Mouse (Mus musculus): Measurements from ENCODE around the gene Tet3. TPM values are rescaled to one million over a fixed set of nuclear protein-coding genes. Genes with fewer than 3 reads are reported as not detected.
A peak's percentile ranks its signal among the peaks of the same experiment; 100 is the strongest.

Tet3 gene
- polyA plus RNA-seq, 1 experiment from 2014 or later: 47.1 TPM

DNA sequence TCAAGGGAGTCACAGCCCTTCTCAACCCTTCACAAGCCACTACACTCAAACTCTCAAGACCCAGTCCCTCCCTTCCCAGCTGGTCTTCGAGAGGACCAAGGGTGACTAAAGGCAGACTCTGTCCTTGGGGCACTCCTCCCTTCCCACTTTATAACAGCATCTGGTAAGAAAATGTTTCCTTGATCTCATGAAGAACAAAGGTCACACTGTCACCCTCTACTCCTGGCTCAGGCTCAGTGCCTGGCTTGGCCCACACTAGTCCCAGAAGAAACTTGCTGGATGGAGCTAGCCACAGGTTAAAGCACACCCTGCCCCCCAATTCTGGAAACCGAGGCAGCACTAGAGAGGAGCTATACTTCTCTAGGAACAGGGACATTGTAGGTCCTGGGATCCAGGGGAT lies 13.1 kb downstream of the Tet3 start:
- no peaks in the 10 kb centered on the region for H3K9me3 ChIP-seq (ENCODE audit: control insufficient read depth, low read length)
- H3K27ac ChIP-seq (ENCODE audit: low read length): no peak overlapping the region
- WGBS: 71% methylated on average over 2 of the region's 2 CpGs
- H3K27me3 ChIP-seq (ENCODE audit: control insufficient read depth, insufficient read depth, low read depth, low read length): no peaks in the 10 kb centered on the region
- no peak overlapping the region for H3K4me3 ChIP-seq (ENCODE audit: low read length)
- ATAC-seq (ENCODE audit: low read depth): no peak
- H3K4me1 ChIP-seq (replicated peaks; ENCODE audit: control insufficient read depth, insufficient read depth, low read length): peaks cover 56% of the 10 kb centered on the region
- H3K9ac ChIP-seq (ENCODE audit: low read length): no peak overlapping the region
- H3K36me3 ChIP-seq (ENCODE audit: control insufficient read depth, insufficient read depth, low read length): peaks cover 14% of the 10 kb centered on the region; the same call in 1 of the 2 replicates
- no peak overlapping the region for H3K4me2 ChIP-seq (ENCODE audit: low read depth, low read length)

DNA sequence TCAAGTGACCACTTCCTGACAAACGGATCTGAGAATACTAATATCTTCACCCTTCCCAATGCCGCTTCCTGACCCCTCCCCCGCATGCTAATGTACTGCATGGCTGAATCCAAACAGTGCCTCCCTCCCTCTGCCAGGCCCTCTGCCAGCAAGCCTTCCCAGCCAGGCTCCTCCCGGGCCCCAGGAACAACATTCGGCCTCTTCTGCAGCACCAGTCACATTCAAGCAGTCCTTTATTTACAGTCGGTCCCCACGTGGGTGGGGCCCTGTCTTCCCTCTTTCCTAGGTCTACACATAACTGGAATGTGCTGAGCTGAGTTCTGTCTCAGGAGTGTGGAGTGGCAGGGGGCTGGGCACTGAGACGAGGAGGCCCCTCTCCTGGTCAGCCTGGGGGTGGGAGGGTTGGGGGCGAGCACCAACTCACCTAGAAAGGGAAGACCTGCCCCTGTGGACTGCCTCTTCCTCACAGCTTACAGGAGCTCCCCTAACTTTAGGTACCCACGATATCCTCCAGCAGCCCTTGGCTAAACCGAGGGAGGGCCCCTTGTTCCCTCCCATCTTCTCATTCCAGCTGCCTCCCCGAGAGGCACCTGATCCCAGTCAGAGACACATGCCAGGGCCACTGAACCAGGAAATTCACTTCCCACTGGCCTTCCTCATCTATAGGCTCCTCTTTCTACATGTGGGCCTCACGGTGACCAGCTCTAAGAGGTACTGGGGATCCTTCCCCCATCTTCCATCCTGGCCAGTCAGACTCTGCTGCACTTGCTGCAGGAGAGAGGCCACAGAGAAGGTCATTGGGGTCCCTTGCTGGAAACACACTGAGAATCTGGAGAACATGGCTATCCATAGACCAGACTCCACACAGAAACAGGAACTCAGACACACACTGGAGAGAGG lies 15.2 kb downstream of the Tet3 start:
- 8% methylated on average over 13 of the region's 13 CpGs for WGBS

DNA sequence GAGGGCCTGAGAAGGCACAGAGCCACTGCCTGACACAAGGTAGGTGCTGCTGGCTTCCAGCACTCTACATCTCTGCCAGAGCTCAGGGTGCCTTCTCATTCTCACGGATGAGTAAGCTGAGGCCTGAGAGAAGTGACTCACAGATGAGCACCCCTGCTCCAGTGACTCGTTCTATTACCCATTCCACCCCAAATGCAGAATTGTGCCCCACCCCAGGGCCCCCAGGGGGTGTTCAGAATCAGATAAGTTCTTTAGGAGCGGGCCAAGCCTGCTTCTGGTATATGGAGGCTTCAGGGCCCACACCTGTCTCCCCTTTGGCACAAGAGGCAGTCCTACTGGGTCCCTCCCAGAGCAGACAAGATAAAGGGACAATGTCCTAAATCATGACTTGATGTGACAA lies 16.2 kb downstream of the Tet3 start:
- WGBS: 59% methylated on average over 3 of the region's 3 CpGs
- peaks cover 63% of the 10 kb centered on the region for H3K4me1 ChIP-seq (replicated peaks; ENCODE audit: control insufficient read depth, insufficient read depth, low read length)
- no peaks in the 10 kb centered on the region for H3K9me3 ChIP-seq (ENCODE audit: control insufficient read depth, low read length)
- peaks cover 7% of the 10 kb centered on the region for H3K36me3 ChIP-seq (ENCODE audit: control insufficient read depth, insufficient read depth, low read length)
- H3K4me2 ChIP-seq (ENCODE audit: low read depth, low read length): peak overlapping the region; percentile 82; the same call in 1 of the 2 replicates
- H3K27ac ChIP-seq (ENCODE audit: low read length): peak overlapping the region; percentile 93
- ATAC-seq (ENCODE audit: low read depth): no peak
- H3K4me3 ChIP-seq (ENCODE audit: low read length): no peak overlapping the region
- H3K9ac ChIP-seq (ENCODE audit: low read length): no peak overlapping the region
- no peaks in the 10 kb centered on the region for H3K27me3 ChIP-seq (ENCODE audit: control insufficient read depth, insufficient read depth, low read depth, low read length)

More for the DNA sequence above, 15.2 kb downstream of the Tet3 start:
- Histone ChIP-seq H3K4me1 (replicated peaks; ENCODE audit: control insufficient read depth, insufficient read depth, low read length) (peaks cover 59% of the 10 kb centered on the region), H3K4me2 (ENCODE audit: low read depth, low read length) (peak overlapping the region; percentile 37), H3K27ac (ENCODE audit: low read length) (peak overlapping the region; percentile 84), H3K9ac (ENCODE audit: low read length) (0 out of 2 replicates have a peak overlapping the region, but pooled peaks have one; percentile 17), H3K4me3 (ENCODE audit: low read length) (no peak overlapping the region), H3K9me3 (ENCODE audit: control insufficient read depth, low read length) (no peaks in the 10 kb centered on the region), H3K27me3 (ENCODE audit: control insufficient read depth, insufficient read depth, low read depth, low read length) (no peaks in the 10 kb centered on the region), H3K36me3 (ENCODE audit: control insufficient read depth, insufficient read depth, low read length) (peaks cover 14% of the 10 kb centered on the region; the same call in 1 of the 2 replicates)
- ATAC-seq (ENCODE audit: low read depth): peak; percentile 80

DNA sequence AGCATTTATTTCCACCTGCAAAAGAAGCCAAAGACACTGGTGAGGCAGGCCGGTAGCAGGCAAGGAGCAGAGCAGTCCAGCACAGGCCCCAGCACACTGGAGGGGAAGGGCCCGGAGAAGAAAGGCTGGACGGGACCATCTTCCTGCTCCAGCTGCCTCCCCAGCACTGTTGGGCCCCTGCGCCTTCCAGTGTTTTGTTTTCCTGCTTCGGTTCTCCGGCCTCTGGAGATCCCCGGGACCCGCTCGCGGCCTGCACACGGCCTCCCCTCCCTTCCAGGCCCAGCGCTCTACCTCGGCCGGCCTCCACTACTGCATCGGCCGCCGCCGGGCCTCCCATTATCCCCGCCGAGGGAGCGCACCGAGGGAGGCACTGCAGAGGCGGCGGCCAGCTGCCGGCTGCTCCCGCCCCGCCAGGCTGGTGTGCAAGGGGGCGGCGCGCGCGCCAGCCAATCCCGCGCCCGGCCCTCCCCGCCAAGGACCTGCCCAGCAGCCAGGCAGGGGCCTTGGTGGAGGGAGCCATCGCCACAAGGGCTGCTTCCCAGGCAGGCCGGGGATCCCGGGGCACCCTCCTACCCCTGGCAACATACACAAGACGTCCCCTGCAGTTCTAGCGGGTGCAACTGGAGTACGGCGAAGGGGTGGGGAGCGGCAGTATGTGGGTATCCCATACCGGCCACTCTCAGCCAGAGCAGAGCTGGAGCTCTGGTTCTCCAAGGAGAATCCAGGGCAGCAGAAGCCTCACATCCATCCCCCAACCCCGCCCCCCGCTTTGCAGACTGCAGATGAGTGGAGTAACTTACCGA lies 17.4 kb downstream of the Tet3 start:
- Histone ChIP-seq H3K4me3 (ENCODE audit: low read length) (peak overlapping the region; percentile 74), H3K9ac (ENCODE audit: low read length) (peak overlapping the region; percentile 79), H3K4me1 (replicated peaks; ENCODE audit: control insufficient read depth, insufficient read depth, low read length) (peaks cover 62% of the 10 kb centered on the region), H3K27me3 (ENCODE audit: control insufficient read depth, insufficient read depth, low read depth, low read length) (no peaks in the 10 kb centered on the region), H3K9me3 (ENCODE audit: control insufficient read depth, low read length) (no peaks in the 10 kb centered on the region), H3K4me2 (ENCODE audit: low read depth, low read length) (peak overlapping the region; percentile 82), H3K36me3 (ENCODE audit: control insufficient read depth, insufficient read depth, low read length) (peaks cover 5% of the 10 kb centered on the region), H3K27ac (ENCODE audit: low read length) (peak overlapping the region; percentile 93)
- under 1% methylated on average over 46 of the region's 48 CpGs for WGBS
- peak; percentile 93 for ATAC-seq (ENCODE audit: low read depth)

DNA sequence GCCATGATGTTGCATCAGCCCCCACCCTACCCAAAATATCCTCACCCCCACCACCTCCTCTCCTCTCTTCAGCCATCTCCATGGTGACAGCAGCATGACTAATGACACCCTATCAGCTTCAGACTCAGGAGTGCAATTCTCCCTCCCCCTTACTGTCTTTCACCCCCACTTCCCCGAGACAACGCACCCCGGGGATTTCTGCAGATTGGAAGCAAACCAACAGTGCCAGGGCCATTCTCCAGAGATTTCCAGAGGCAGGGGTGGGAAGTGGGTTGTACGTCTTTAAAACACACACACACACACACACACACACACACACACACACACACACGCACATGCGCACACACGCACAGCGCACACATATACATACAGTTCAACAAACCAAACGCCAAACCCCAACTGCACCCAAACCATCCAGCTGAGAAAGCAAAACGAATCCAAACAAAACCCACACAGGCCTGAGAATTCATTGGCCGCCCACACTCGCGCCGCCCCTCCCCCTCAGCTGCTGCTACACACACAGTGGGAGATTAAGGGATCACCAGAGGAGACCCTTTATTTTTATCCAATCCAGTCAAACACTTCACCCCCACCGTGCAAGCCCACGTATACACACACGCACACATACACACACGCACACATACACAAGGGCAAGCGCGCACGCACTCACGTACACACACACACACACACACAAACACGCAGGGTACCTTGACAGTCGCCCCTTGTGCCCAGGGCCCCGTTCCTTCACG lies 18.2 kb downstream of the Tet3 start:
- ATAC-seq (ENCODE audit: low read depth): peak; percentile 55
- peaks cover 7% of the 10 kb centered on the region for H3K36me3 ChIP-seq (ENCODE audit: control insufficient read depth, insufficient read depth, low read length)
- WGBS: 5% methylated on average over 26 of the region's 26 CpGs
- no peaks in the 10 kb centered on the region for H3K9me3 ChIP-seq (ENCODE audit: control insufficient read depth, low read length)
- peak overlapping the region; percentile 74 for H3K4me3 ChIP-seq (ENCODE audit: low read length)
- H3K4me1 ChIP-seq (replicated peaks; ENCODE audit: control insufficient read depth, insufficient read depth, low read length): peaks cover 62% of the 10 kb centered on the region
- H3K27ac ChIP-seq (ENCODE audit: low read length): peak overlapping the region; percentile 93
- peak overlapping the region; percentile 82 for H3K4me2 ChIP-seq (ENCODE audit: low read depth, low read length)
- no peaks in the 10 kb centered on the region for H3K27me3 ChIP-seq (ENCODE audit: control insufficient read depth, insufficient read depth, low read depth, low read length)
- H3K9ac ChIP-seq (ENCODE audit: low read length): peak overlapping the region; percentile 79

DNA sequence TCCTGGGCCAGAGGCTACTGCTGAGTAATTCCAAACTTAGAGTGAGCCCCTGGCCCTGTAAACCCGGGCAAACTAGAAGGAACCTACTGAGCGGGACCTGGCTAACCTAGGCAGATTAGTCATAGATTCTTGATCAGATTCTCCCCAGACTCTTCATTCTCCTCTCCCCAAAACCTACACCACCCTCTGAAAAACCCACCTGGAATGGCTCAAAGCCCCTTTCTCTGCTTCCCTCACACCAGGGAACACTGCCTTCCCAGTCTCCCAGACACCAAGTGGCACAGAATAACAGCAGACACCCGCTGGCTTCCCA lies 18.7 kb downstream of the Tet3 start:
- Histone ChIP-seq H3K27me3 (ENCODE audit: control insufficient read depth, insufficient read depth, low read depth, low read length) (no peaks in the 10 kb centered on the region), H3K9me3 (ENCODE audit: control insufficient read depth, low read length) (no peaks in the 10 kb centered on the region), H3K36me3 (ENCODE audit: control insufficient read depth, insufficient read depth, low read length) (peaks cover 5% of the 10 kb centered on the region), H3K4me3 (ENCODE audit: low read length) (peak overlapping the region; percentile 74), H3K4me1 (replicated peaks; ENCODE audit: control insufficient read depth, insufficient read depth, low read length) (peaks cover 62% of the 10 kb centered on the region), H3K4me2 (ENCODE audit: low read depth, low read length) (peak overlapping the region; percentile 82), H3K9ac (ENCODE audit: low read length) (peak overlapping the region; percentile 7; the same call in 1 of the 2 replicates), H3K27ac (ENCODE audit: low read length) (no peak overlapping the region)
- no peak for ATAC-seq (ENCODE audit: low read depth)
- WGBS: 40% methylated on average over 3 of the region's 3 CpGs

DNA sequence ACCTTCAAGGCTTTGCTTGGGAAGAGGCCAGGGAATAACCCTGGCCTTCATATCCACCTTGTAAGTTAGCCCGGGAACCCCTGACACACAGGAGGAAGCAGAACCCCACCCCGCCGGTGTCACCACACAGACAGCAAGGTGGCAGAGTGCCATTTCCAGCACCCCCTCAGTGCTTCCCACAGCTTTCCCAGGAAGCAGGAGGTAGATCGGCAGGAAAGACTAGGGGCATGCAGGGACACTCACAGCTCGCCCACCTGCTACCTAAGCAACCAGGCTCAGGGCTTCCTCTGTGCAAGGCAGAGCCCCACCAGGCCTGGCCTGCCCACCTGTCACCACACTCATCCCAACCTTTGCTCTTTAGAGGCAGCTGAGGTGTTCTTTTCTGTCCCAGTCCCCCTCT lies 19.1 kb downstream of the Tet3 start:
- Histone ChIP-seq H3K9ac (ENCODE audit: low read length) (peak overlapping the region; percentile 7; the same call in 1 of the 2 replicates), H3K27ac (ENCODE audit: low read length) (no peak overlapping the region), H3K4me3 (ENCODE audit: low read length) (peak overlapping the region; percentile 74; the same call in 1 of the 2 replicates), H3K27me3 (ENCODE audit: control insufficient read depth, insufficient read depth, low read depth, low read length) (no peaks in the 10 kb centered on the region), H3K9me3 (ENCODE audit: control insufficient read depth, low read length) (no peaks in the 10 kb centered on the region), H3K4me1 (replicated peaks; ENCODE audit: control insufficient read depth, insufficient read depth, low read length) (peaks cover 59% of the 10 kb centered on the region), H3K4me2 (ENCODE audit: low read depth, low read length) (peak overlapping the region; percentile 82), H3K36me3 (ENCODE audit: control insufficient read depth, insufficient read depth, low read length) (peaks cover 2% of the 10 kb centered on the region)
- 60% methylated on average over 5 of the region's 5 CpGs for WGBS
- no peak for ATAC-seq (ENCODE audit: low read depth)

DNA sequence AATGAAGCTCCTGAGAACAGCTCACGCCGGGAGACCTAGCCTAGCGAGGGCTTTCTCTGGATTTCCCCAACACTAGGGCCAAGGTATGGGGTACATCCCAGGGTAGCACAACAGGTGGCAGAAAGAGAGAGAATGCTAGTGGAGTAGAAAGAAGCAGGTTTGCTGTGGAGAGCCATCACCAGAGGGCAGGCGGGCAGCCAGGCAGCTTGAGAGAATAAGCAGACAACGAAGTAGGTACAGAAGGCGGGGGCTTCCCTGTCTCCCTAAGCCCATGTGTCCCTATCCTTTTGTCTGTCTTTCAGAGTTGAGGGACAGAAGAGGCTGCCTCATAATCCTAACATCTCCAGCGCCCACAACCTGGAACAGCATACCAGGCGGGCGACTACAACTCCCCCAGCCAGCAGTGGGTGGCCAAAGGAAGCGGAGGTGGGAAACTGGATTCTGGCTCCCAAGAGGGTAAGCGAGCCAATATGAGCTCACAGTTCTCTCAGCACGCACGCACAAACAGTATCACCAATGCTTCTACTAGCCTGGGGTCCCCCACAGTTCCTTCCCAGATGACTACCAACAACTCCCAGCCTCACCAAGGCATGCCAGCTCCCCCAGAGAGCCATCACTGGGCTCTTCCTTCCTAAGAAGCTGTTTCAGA lies 19.6 kb downstream of the Tet3 start:
- Histone ChIP-seq H3K4me1 (replicated peaks; ENCODE audit: control insufficient read depth, insufficient read depth, low read length) (peaks cover 57% of the 10 kb centered on the region), H3K27ac (ENCODE audit: low read length) (no peak overlapping the region), H3K4me3 (ENCODE audit: low read length) (no peak overlapping the region), H3K27me3 (ENCODE audit: control insufficient read depth, insufficient read depth, low read depth, low read length) (no peaks in the 10 kb centered on the region), H3K9ac (ENCODE audit: low read length) (peak overlapping the region; percentile 7; the same call in 1 of the 2 replicates), H3K36me3 (ENCODE audit: control insufficient read depth, insufficient read depth, low read length) (peaks cover 2% of the 10 kb centered on the region; the same call in 1 of the 2 replicates), H3K4me2 (ENCODE audit: low read depth, low read length) (peak overlapping the region; percentile 82; the same call in 1 of the 2 replicates), H3K9me3 (ENCODE audit: control insufficient read depth, low read length) (no peaks in the 10 kb centered on the region)
- no peak for ATAC-seq (ENCODE audit: low read depth)
- 73% methylated on average over 13 of the region's 13 CpGs for WGBS
